Mouse (Mus musculus) myocyte (in vitro differentiated cells): ENCODE results near the gene Sox8. TPM values are rescaled to one million over a fixed set of nuclear protein-coding genes. Genes with fewer than 3 reads are reported as not detected.

Experiments
- H3K27me3 ChIP-seq: one replicate; pipeline ENCODE4 v1.6.1; 2011; ENCODE audit not compliant: control insufficient read depth, insufficient read depth, insufficient read length
- H3K36me3 ChIP-seq: one replicate; pipeline ENCODE4 v1.6.1; 2011; ENCODE audit not compliant: control insufficient read depth, insufficient read depth
- H3K4me2 ChIP-seq: one replicate; pipeline ENCODE4 v1.6.1; 2011; ENCODE audit warnings: low read depth, control low read depth
- H3K4me3 ChIP-seq: one replicate; pipeline ENCODE4 v1.5.1; 2011; ENCODE audit warnings: mild to moderate bottlenecking, control low read depth, moderate library complexity
- H3K79me2 ChIP-seq: one replicate; pipeline ENCODE4 v1.6.1; 2011; ENCODE audit not compliant: control insufficient read depth, insufficient read depth
- H3ac ChIP-seq: one replicate; pipeline ENCODE4 v1.6.1; 2011; ENCODE audit not compliant: control insufficient read depth, insufficient read length
- CEBPB ChIP-seq: IDR thresholded peaks from 2 replicates; pipeline ENCODE4 v1.6.1; 2011; ENCODE audit warnings: mild to moderate bottlenecking, moderate library complexity; ENCODE audit not compliant: poor library complexity, insufficient read depth, severe bottlenecking
- E2F4 ChIP-seq: IDR thresholded peaks from one replicate; pipeline ENCODE4 v1.6.1; 2011; ENCODE audit warnings: mild to moderate bottlenecking, control low read depth, moderate library complexity; ENCODE audit not compliant: insufficient read depth
- MAX ChIP-seq: IDR thresholded peaks from one replicate; pipeline ENCODE4 v1.6.1; 2011; ENCODE audit warnings: low read depth, mild to moderate bottlenecking, control low read depth
- MYOD1 ChIP-seq, 3 experiments: IDR thresholded peaks; one replicate each; pipeline ENCODE4 v1.6.1; 2011; ENCODE audit warnings: control low read depth in 2 of 3, low read depth in 2 of 3, mild to moderate bottlenecking in 2 of 3, moderate library complexity in 1 of 3; ENCODE audit not compliant: insufficient read length in 2 of 3, control insufficient read depth in 1 of 3
- MYOG ChIP-seq, 3 experiments: IDR thresholded peaks; one replicate each; pipeline ENCODE4 v1.6.1; 2011; ENCODE audit warnings: control low read depth in 2 of 3, low read depth in 2 of 3, mild to moderate bottlenecking in 2 of 3; ENCODE audit not compliant: insufficient read length in 2 of 3, control insufficient read depth in 1 of 3, insufficient read depth in 1 of 3
- POLR2A ChIP-seq: IDR thresholded peaks from one replicate; pipeline ENCODE4 v1.6.1; 2011; ENCODE audit warnings: low read depth, mild to moderate bottlenecking, control low read depth, moderate library complexity; ENCODE audit not compliant: insufficient read length
- POLR2AphosphoS2 ChIP-seq: IDR thresholded peaks from one replicate; pipeline ENCODE4 v1.6.1; 2011; ENCODE audit warnings: low read depth, control low read depth; ENCODE audit not compliant: insufficient read length
- REST ChIP-seq: IDR thresholded peaks from one replicate; pipeline ENCODE4 v1.6.1; 2011; ENCODE audit warnings: mild to moderate bottlenecking, control low read depth, moderate library complexity; ENCODE audit not compliant: insufficient read depth, insufficient read length
- SRF ChIP-seq: IDR thresholded peaks from one replicate; pipeline ENCODE4 v1.6.1; 2011; ENCODE audit warnings: low read depth; ENCODE audit not compliant: control insufficient read depth, insufficient read length
- TCF12 ChIP-seq: IDR thresholded peaks from one replicate; pipeline ENCODE4 v1.6.1; 2011; ENCODE audit warnings: mild to moderate bottlenecking, control low read depth; ENCODE audit not compliant: poor library complexity, insufficient read depth, severe bottlenecking
- TCF3 ChIP-seq: IDR thresholded peaks from one replicate; pipeline ENCODE4 v1.6.1; 2011; ENCODE audit warnings: low read depth, control low read depth; ENCODE audit not compliant: insufficient read length
- USF1 ChIP-seq: IDR thresholded peaks from one replicate; pipeline ENCODE4 v1.6.1; 2011; ENCODE audit warnings: low read depth, mild to moderate bottlenecking, control low read depth, moderate library complexity
- polyA plus RNA-seq: library from polyadenylated mRNA; unstranded; fragments of >200 nt; fragmentation: generic; extraction: Trizol; gene quantifications from one replicate; pipeline ENCODE4 v1.2.1, GENCODE M21; 2012; ENCODE audit warnings: missing spikeins

Gene Sox8
- polyA plus RNA-seq, 1 experiment = 14.3 TPM

DNA sequence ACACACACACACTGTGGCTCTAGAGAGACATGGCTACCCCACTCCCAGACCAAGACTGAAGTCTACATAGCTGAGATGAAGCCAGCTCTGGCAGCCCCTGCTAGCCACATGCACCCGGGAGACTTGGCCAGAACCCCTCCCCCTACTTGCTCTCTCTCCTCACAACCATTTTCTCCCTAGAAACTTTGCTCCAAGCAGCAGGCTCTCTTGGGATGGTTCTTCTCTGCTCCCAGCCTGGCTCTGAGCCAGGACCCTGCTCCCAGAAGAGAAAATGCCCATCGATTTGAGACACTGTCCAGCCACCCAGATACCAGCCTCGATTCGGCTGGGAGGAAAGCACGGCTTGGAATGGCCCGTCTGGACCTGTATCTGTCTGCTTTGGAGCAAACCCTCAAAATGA is 5.2 kb downstream of the Sox8 start:
- no peaks in the 10 kb centered on the region for H3K36me3 ChIP-seq
- H3K79me2 ChIP-seq = no peaks in the 10 kb centered on the region
- TF ChIP-seq TCF12 = no peak
- no peak for TF ChIP-seq POLR2A
- no peak overlapping the region for H3ac ChIP-seq
- H3K27me3 ChIP-seq = peaks cover 4% of the 10 kb centered on the region
- H3K4me2 ChIP-seq = peak overlapping the region; percentile 4
- no peak overlapping the region for H3K4me3 ChIP-seq

- TF ChIP-seq SRF (no peak), TCF3 (no peak), TCF12 (no peak), MYOG (IDR thresholded peaks at IDR 0.05; ENCODE audit: control insufficient read depth in 1 of 3, insufficient read depth in 1 of 3, insufficient read length in 2 of 3, low read depth in 2 of 3) (no peak)
- no peak overlapping the region for H3ac ChIP-seq
- H3K36me3 ChIP-seq = no peaks in the 10 kb centered on the region
- no peak overlapping the region for H3K4me3 ChIP-seq
- no peak overlapping the region for H3K4me2 ChIP-seq
- no peaks in the 10 kb centered on the region for H3K27me3 ChIP-seq
- no peaks in the 10 kb centered on the region for H3K79me2 ChIP-seq
These were observed 6.0 kb downstream of the Sox8 start for GRCm38 (mm10) chr17:25564481-25564880.

DNA sequence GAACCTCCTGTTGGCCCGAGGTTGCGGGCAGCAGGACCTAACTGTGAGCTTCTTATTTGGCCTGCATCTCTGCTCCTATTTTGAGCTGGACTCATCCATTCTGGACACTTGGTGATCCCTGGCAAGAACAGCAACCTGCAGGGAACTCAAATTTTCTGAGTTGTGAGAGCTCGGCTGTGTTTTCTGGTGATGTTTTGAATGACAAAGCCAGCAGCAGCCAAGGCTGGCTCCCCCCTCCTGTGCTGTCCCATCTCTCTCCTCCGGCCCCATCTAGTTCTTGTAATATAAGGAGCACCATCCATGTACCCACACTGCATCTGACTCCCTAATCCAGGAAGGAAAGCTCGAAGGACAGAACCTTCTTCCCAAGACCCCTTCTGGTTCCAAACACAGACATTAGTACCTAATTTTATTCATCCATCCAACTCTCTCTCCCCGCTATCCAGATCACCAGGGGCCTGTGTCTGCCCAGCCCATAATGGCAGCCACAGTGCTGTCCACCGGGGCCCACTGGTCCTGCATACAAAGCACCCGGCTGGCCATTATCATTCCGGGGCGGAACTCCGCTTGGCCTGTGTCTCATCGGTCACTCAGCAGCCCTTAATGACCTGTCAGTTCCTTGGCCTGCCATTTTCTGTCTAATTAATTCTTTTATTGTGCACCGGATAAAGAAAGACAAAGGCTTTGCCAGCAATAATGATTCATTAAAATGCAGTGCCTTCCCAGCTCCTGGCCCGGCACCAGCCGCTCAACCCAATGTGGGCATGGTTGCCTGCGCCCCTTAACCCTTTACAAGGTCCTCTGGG is 9.1 kb downstream of the Sox8 start:
- H3K79me2 ChIP-seq = no peaks in the 10 kb centered on the region
- TF ChIP-seq TCF12 (no peak), MYOG (IDR thresholded peaks at IDR 0.05; ENCODE audit: control insufficient read depth in 1 of 3, insufficient read depth in 1 of 3, insufficient read length in 2 of 3, low read depth in 2 of 3) (no peak), REST (no peak), POLR2AphosphoS2 (no peak), POLR2A (no peak), USF1 (no peak), SRF (no peak), E2F4 (no peak), MYOD1 (IDR thresholded peaks at IDR 0.05; ENCODE audit: control insufficient read depth in 1 of 3, insufficient read length in 2 of 3, low read depth in 2 of 3) (no peak), TCF3 (no peak), CEBPB (no peak), MAX (no peak)
- H3K27me3 ChIP-seq = no peaks in the 10 kb centered on the region
- no peak overlapping the region for H3K4me2 ChIP-seq
- no peaks in the 10 kb centered on the region for H3K36me3 ChIP-seq
- no peak overlapping the region for H3K4me3 ChIP-seq
- H3ac ChIP-seq = no peak overlapping the region

DNA sequence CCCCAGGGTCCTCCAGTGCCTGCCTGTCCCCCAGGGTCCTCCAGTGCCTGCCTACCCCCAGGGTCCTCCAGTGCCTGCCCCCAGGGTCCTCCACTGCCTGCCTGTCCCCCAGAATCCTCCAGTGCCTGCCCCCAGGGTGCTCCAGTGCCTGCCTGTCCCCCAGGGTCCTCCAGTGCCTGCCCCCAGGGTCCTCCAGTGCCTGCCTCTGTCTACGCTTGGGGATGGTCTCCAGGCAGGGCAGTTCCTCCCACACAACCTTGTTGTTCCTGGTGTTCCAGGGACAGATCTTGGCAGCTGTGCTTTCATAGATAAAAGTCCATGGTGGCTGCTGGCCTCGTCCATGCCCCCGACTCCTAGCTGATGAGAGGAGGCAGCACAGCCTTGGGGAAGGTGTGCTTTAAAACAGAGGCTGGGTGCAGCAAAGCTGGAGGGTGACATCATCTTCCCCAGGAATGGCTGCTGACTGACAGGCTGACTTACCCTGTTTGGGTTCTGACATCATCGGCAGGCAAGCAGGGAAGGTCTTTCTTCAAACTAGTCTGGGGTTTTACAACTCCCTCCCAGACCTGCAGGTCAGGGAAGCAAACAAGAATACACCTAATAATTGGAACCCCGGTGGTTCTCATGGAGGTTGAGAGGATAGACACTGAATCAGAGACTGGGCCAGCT is 9.8 kb downstream of the Sox8 start:
- no peak overlapping the region for H3K4me3 ChIP-seq
- TF ChIP-seq MAX (no peak), USF1 (no peak)
- H3K79me2 ChIP-seq = no peaks in the 10 kb centered on the region
- H3K27me3 ChIP-seq = no peaks in the 10 kb centered on the region
- no peak overlapping the region for H3ac ChIP-seq
- no peaks in the 10 kb centered on the region for H3K36me3 ChIP-seq
- H3K4me2 ChIP-seq = peak overlapping the region; percentile 32

- H3K4me2 ChIP-seq = no peak overlapping the region
These were observed 10.9 kb downstream of the Sox8 start for GRCm38 (mm10) chr17:25559634-25560033.

More at GRCm38 (mm10) chr17:25559634-25560033, 10.9 kb downstream of the Sox8 start:
- Histone ChIP-seq H3K4me3 (no peak overlapping the region), H3K36me3 (no peaks in the 10 kb centered on the region), H3K79me2 (no peaks in the 10 kb centered on the region), H3ac (no peak overlapping the region), H3K27me3 (no peaks in the 10 kb centered on the region)
- TF ChIP-seq CEBPB (no peak), TCF3 (no peak), E2F4 (no peak), USF1 (no peak), MAX (no peak), TCF12 (no peak), MYOD1 (IDR thresholded peaks at IDR 0.05; ENCODE audit: control insufficient read depth in 1 of 3, insufficient read length in 2 of 3, low read depth in 2 of 3) (no peak), POLR2A (no peak), POLR2AphosphoS2 (no peak), MYOG (IDR thresholded peaks at IDR 0.05; ENCODE audit: control insufficient read depth in 1 of 3, insufficient read depth in 1 of 3, insufficient read length in 2 of 3, low read depth in 2 of 3) (no peak), REST (no peak), SRF (no peak)
